Mouse (Mus musculus) right cerebral cortex, adult 2 months (tissue): ENCODE measurements around the gene Gm3636.
"Not testable (repeated sequence)": the region's sequence is repeated elsewhere in the genome, so short reads cannot be mapped to it uniquely, and the experiment has no call there.

ENCODE experiments used
- DNase-seq, 2 experiments: peaks; one replicate each; pipeline ENCODE4 v3.0.0; 2021 to 2022; ENCODE audit warnings: low spot score in 2 of 2

The Gm3636 gene

GRCm38 (mm10) chr14:6742232-6742631, at the start of gene Gm3636:
Gene Gm3636, minus strand, starts transcription at chr14:6742332.
- DNase-seq = not testable (repeated sequence)

- DNase-seq = not testable (repeated sequence)
Measured at GRCm38 (mm10) chr14:6774311-6774710, 32.2 kb upstream of the Gm3636 start, which contains the start of gene Gm8362. Gene Gm8362, minus strand, starts transcription at chr14:6774411.

- DNase-seq = not testable (repeated sequence)
Measured at GRCm38 (mm10) chr14:6757231-6757536, 15.1 kb upstream of the Gm3636 start.

- DNase-seq = not testable (repeated sequence)
Measured at GRCm38 (mm10) chr14:6756384-6757230, 14.5 kb upstream of the Gm3636 start.

- not testable (repeated sequence) for DNase-seq
Measured at GRCm38 (mm10) chr14:6720151-6720550, 22.0 kb downstream of the Gm3636 start, which contains the start of gene Gm8050. Gene Gm8050, minus strand, starts transcription at chr14:6720251.
